Mouse (Mus musculus): ENCODE measurements at regions not wholly inside any gene's neighbourhood (a gene's known extent, or its start where the extent isn't known, plus 50 kb on each side); places are given as distances from the start of the nearest gene placed in this dataset.

GRCm38 (mm10) chr6:8831204-8831603, 52.9 kb upstream of the Ica1 start:
- peak; percentile 43 for DNase-seq (ENCODE audit: inconsistent ontology term)

GRCm38 (mm10) chr6:8832924-8833323, 54.6 kb upstream of the Ica1 start:
- DNase-seq (ENCODE audit: inconsistent ontology term) = no peak

- DNase-seq (ENCODE audit: inconsistent ontology term) = no peak
These were observed 75.4 kb upstream of the Ica1 start for GRCm38 (mm10) chr6:8853657-8854056.

GRCm38 (mm10) chr6:8860581-8860980, 82.3 kb upstream of the Ica1 start:
- no peak for DNase-seq (ENCODE audit: inconsistent ontology term)

GRCm38 (mm10) chr6:8863843-8864620, 84.2 kb upstream of the Nxph1 start:
- DNase-seq (ENCODE audit: inconsistent ontology term) = no peak

GRCm38 (mm10) chr6:8877373-8878070, 70.7 kb upstream of the Nxph1 start:
- DNase-seq (ENCODE audit: inconsistent ontology term) = no peak

GRCm38 (mm10) chr6:8893665-8894064, 54.6 kb upstream of the Nxph1 start:
- DNase-seq (ENCODE audit: inconsistent ontology term) = no peak

GRCm38 (mm10) chr6:8896097-8896496, 52.1 kb upstream of the Nxph1 start:
- DNase-seq (ENCODE audit: inconsistent ontology term) = no peak

- DNase-seq (ENCODE audit: inconsistent ontology term) = no peak
These were observed 51.4 kb upstream of the Nxph1 start for GRCm38 (mm10) chr6:8896822-8897221.

- DNase-seq (ENCODE audit: inconsistent ontology term) = no peak
These were observed 50.9 kb upstream of the Nxph1 start for GRCm38 (mm10) chr6:8897334-8897733.

GRCm38 (mm10) chr6:8898268-8898667, 50.0 kb upstream of the Nxph1 start:
- DNase-seq (ENCODE audit: inconsistent ontology term) = no peak
